Mouse (Mus musculus) megakaryocyte-erythroid progenitor cell, adult 5 weeks (primary cell): ENCODE measurements around the gene Fndc10. TPM values are rescaled to one million over a fixed set of nuclear protein-coding genes. Genes with fewer than 3 reads are reported as not detected.

Source experiments
- polyA plus RNA-seq: library from polyadenylated mRNA; stranded (reverse); fragments of >175 nt; gene quantifications from 2 replicates; pipeline ENCODE4 v1.2.3, GENCODE M21; 2012

The Fndc10 gene
- 5.3 and 7.8 TPM in 2 replicates for polyA plus RNA-seq

DNA sequence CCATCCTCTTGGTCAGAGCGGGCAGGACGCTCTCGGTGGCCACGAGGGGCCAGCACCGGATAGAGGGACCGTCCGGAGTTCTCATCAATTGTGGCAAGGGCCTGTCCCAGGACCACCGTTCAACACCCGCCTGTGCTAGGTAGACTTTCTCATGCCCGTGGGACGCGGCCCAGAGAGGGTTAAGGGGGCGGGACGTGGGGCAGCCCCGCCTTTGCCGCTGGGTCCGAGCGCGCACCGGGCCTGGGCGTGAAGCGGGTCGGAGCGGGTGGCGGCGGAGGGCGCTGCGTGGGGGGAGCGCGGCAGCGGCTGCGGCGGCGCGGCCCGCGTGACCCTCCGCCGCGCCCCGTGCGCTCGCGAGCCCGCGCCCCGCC, at the start of gene Fndc10:
Gene Fndc10, plus strand, starts transcription at position 232 of the 371 bp plus-strand sequence.

DNA sequence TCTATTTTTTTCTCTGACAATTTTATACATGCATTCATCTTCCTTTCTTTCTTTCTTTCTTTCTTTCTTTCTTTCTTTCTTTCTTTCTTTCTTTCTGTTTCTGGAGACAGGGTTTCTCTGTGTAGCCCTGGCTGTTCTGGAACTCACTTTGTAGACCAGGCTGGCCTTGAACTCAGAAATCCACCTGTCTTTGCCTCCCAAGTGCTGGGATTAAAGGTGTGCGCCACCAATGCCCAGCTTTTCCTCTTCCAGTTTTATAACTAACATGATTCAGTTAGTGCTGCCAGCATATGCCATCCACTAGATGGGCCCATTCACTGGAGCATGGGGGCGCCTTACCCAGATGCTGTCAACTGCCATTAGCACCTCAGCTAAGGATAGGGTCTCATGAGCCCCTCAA, 48.8 kb upstream of the Fndc10 start, which contains the start of gene Gm10563:
Gene Gm10563, minus strand, starts transcription at position 101 of the 400 bp plus-strand sequence.

GRCm38 (mm10) chr4:155653086-155653450, 41.1 kb upstream of the Fndc10 start, which contains the start of gene Mmp23:
Gene Mmp23 (minus strand): TSS chr4:155653384.

DNA sequence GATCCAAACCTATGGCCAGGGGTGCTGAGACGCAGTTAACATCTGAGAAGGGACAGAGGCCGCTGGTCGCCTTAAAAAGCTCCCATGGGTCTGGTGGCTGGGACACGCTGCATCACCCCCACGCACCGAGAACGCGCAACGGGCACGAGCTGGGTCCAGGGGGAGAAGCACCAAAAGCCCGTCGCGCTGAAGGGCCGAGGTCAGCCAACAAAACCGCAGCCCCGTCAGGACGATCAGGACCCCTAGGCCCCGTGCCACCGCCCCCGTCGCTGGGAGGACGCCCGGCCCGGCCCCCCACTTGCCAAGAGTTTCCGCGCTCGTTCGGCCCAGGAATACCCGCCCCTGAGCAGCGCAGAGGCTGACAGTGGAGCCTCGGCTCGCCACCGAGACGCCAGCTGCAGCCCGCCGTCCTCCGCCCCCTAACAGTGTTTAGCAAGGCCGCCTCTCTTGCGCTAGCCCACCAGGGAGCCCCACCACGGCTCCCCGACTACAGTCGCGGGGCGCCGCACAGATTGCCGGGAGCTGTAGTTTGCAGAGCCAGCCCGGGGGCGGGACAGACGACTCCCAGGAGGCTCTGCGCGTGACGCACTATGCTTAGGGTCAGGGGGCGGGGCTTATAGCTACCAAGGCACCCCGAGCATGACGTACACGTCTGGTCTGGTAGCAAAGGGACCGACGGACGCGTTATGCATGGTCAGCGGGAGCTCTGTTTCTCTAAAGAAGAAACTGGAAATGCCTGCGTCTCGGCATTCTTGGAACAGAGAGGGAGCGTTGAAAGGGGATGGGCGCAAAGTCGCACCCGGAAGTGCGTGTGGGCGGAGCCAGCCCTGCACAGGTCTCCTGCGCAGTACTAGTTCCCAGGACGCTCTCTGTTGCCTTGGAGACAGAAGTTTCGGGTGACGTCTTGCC, 25.2 kb upstream of the Fndc10 start, which contains the start of gene Mib2:
Gene Mib2, minus strand, starts transcription at position 510 of the 909 bp plus-strand sequence.

GRCm38 (mm10) chr4:155704721-155705591, 10.8 kb downstream of the Fndc10 start, which contains the start of gene Ssu72:
Gene Ssu72 (plus strand): TSS chr4:155704800.

GRCm38 (mm10) chr4:155734350-155734941, 40.3 kb downstream of the Fndc10 start, which contains the start of gene Tmem240:
Gene Tmem240 (plus strand): TSS chr4:155734800.

Other genes with a start within 250 kb of the Fndc10 start
- gene Tmem52, start 225.2 kb upstream of the Fndc10 start, polyA plus RNA-seq = 0.37 TPM in 1 of 2 replicates, not detected in the other
- 39.3 and 43.9 TPM in 2 replicates for gene Gnb1, start 203.0 kb upstream of the Fndc10 start, polyA plus RNA-seq
- gene Nadk, start 132.0 kb upstream of the Fndc10 start, polyA plus RNA-seq = 86.0 and 90.5 TPM in 2 replicates
- gene Slc35e2, start 92.9 kb upstream of the Fndc10 start, polyA plus RNA-seq = 1.4 and 1.5 TPM in 2 replicates
- gene Cdk11b, start 69.5 kb upstream of the Fndc10 start, polyA plus RNA-seq = 99.3 and 148 TPM in 2 replicates
- not detected in 2 replicates for gene Gm10563, start 48.9 kb upstream of the Fndc10 start, polyA plus RNA-seq
- 1.5 TPM in 2 replicates for gene Mmp23, start 41.0 kb upstream of the Fndc10 start, polyA plus RNA-seq
- gene Mib2, start 25.1 kb upstream of the Fndc10 start, polyA plus RNA-seq = 55.6 and 61.6 TPM in 2 replicates
- gene Ssu72, start 10.5 kb downstream of the Fndc10 start, polyA plus RNA-seq = 48.9 and 53.6 TPM in 2 replicates
- 0.53 and 1.3 TPM in 2 replicates for gene Tmem240, start 40.5 kb downstream of the Fndc10 start, polyA plus RNA-seq
- 56.6 and 80.5 TPM in 2 replicates for gene Atad3a, start 66.8 kb downstream of the Fndc10 start, polyA plus RNA-seq
- 0.02 and 0.09 TPM in 2 replicates for gene Vwa1, start 80.4 kb downstream of the Fndc10 start, polyA plus RNA-seq
- gene Tmem88b, start 91.5 kb downstream of the Fndc10 start, polyA plus RNA-seq = not detected in 2 replicates
- 0.04 TPM in 1 of 2 replicates, not detected in the other for gene Ankrd65, start 96.1 kb downstream of the Fndc10 start, polyA plus RNA-seq
- gene Mrpl20, start 108.5 kb downstream of the Fndc10 start, polyA plus RNA-seq = 16.8 and 21.1 TPM in 2 replicates
- gene Ccnl2, start 118.1 kb downstream of the Fndc10 start, polyA plus RNA-seq = 31.6 and 49.6 TPM in 2 replicates
- gene Aurkaip1, start 136.9 kb downstream of the Fndc10 start, polyA plus RNA-seq = 234 and 261 TPM in 2 replicates
- 0.96 TPM in 1 of 2 replicates, not detected in the other for gene Mxra8, start 145.3 kb downstream of the Fndc10 start, polyA plus RNA-seq
- 103 and 130 TPM in 2 replicates for gene Dvl1, start 153.1 kb downstream of the Fndc10 start, polyA plus RNA-seq
- gene Tas1r3, start 169.0 kb downstream of the Fndc10 start, polyA plus RNA-seq = 0.14 and 0.22 TPM in 2 replicates
- 2.0 and 2.1 TPM in 2 replicates for gene Cptp, start 175.1 kb downstream of the Fndc10 start, polyA plus RNA-seq
- gene Ints11, start 175.2 kb downstream of the Fndc10 start, polyA plus RNA-seq = 14.7 and 15.3 TPM in 2 replicates
- 177 and 183 TPM in 2 replicates for gene Pusl1, start 197.4 kb downstream of the Fndc10 start, polyA plus RNA-seq
- gene Acap3, start 197.5 kb downstream of the Fndc10 start, polyA plus RNA-seq = 39.0 and 51.7 TPM in 2 replicates
- gene Ube2j2, start 249.5 kb downstream of the Fndc10 start, polyA plus RNA-seq = 133 and 159 TPM in 2 replicates